Mouse (Mus musculus) cerebellum, adult 2 months (tissue): ENCODE data around the gene Tmem209. TPM values are rescaled to one million over a fixed set of nuclear protein-coding genes. Genes with fewer than 3 reads are reported as not detected.
A peak's percentile ranks its signal among the peaks of the same experiment; 100 is the strongest.

Experiments used
- DNase-seq, 2 experiments: peaks; one replicate each; pipeline ENCODE4 v3.0.0; 2021
- H3K27ac ChIP-seq: fragments of 200-500 bp; 2 replicates; pipeline ENCODE4 v1.5.1; 2012; ENCODE audit warnings: low read length, control low read depth, inconsistent platforms; ENCODE audit not compliant: insufficient read depth
- H3K27me3 ChIP-seq: fragments of 200-500 bp; 2 replicates; pipeline ENCODE4 v1.6.1; 2012; ENCODE audit warnings: inconsistent platforms, mild to moderate bottlenecking, low read length, moderate library complexity; ENCODE audit not compliant: control insufficient read depth, insufficient read depth
- H3K4me1 ChIP-seq: fragments of 200-500 bp; 2 replicates; pipeline ENCODE4 v1.6.1; 2011; ENCODE audit warnings: low read length; ENCODE audit not compliant: control insufficient read depth, insufficient read depth
- H3K4me3 ChIP-seq: fragments of 200-500 bp; replicated peaks from 2 replicates; pipeline ENCODE3; 2011; ENCODE audit warnings: mild to moderate bottlenecking, low read depth, low read length, control low read depth; ENCODE audit not compliant: insufficient read depth
- CTCF ChIP-seq: fragments of 200-500 bp; IDR thresholded peaks from 2 replicates; pipeline ENCODE4 v1.5.1; 2011; ENCODE audit warnings: low read depth, mild to moderate bottlenecking, control low read depth, low read length, moderate library complexity, borderline replicate concordance; ENCODE audit not compliant: insufficient read depth
- POLR2A ChIP-seq: fragments of 200-500 bp; IDR thresholded peaks from 2 replicates; pipeline ENCODE4 v1.6.1; 2011; ENCODE audit warnings: low read length, control low read depth, borderline replicate concordance; ENCODE audit not compliant: insufficient read depth
- WGBS: fragments of 180-500 bp; shearing (Covaris S2); methylation state at CpG from one replicate; pipeline ENCODE4 v1.1.7; 2018; 5-methylcytosine and 5-hydroxymethylcytosine counted together
- polyA plus RNA-seq: library from polyadenylated mRNA; depleted of rRNA; stranded (reverse); fragments of >200 nt; gene quantifications from 2 replicates; pipeline ENCODE4 v1.2.3, GENCODE M21; 2012; rRNA removed

The Tmem209 gene
- polyA plus RNA-seq, 1 experiment: 33.9 TPM

- TF ChIP-seq CTCF (no peak), POLR2A (no peak)
- peaks cover 37% of the 10 kb centered on the region for H3K4me1 ChIP-seq
- peak overlapping the region; percentile 19 for H3K4me3 ChIP-seq
- 30% methylated on average over 16 of the region's 16 CpGs for WGBS
- peak in 1 of 2 experiments; percentile 48 for DNase-seq
- no peaks in the 10 kb centered on the region for H3K27me3 ChIP-seq
- peak overlapping the region; percentile 99 for H3K27ac ChIP-seq
Measured at GRCm38 (mm10) chr6:30459056-30459747, 50.4 kb downstream of the Tmem209 start.

- DNase-seq: no peak
Measured at GRCm38 (mm10) chr6:30458626-30459025, 51.0 kb downstream of the Tmem209 start.

GRCm38 (mm10) chr6:30456991-30457390 lies 52.6 kb downstream of the Tmem209 start:
- 95% methylated on average over 7 of the region's 7 CpGs for WGBS
- H3K4me1 ChIP-seq: peaks cover 40% of the 10 kb centered on the region
- no peak for DNase-seq
- no peaks in the 10 kb centered on the region for H3K27me3 ChIP-seq
- TF ChIP-seq CTCF (no peak), POLR2A (no peak)
- H3K27ac ChIP-seq: no peak overlapping the region
- H3K4me3 ChIP-seq: no peak overlapping the region

More at GRCm38 (mm10) chr6:30458626-30459025, 51.0 kb downstream of the Tmem209 start:
- H3K4me1 ChIP-seq: peaks cover 41% of the 10 kb centered on the region
- no peak overlapping the region for H3K27ac ChIP-seq
- 77% methylated on average over 5 of the region's 5 CpGs for WGBS
- no peaks in the 10 kb centered on the region for H3K27me3 ChIP-seq
- no peak for TF ChIP-seq POLR2A
- TF ChIP-seq CTCF: no peak
- no peak overlapping the region for H3K4me3 ChIP-seq

GRCm38 (mm10) chr6:30439576-30439975 lies 70.0 kb downstream of the Tmem209 start:
- Histone ChIP-seq H3K27ac (no peak overlapping the region), H3K27me3 (no peaks in the 10 kb centered on the region), H3K4me3 (no peak overlapping the region), H3K4me1 (peaks cover 8% of the 10 kb centered on the region)
- 36% methylated on average over 10 of the region's 10 CpGs for WGBS
- no peak for DNase-seq
- no peak for TF ChIP-seq POLR2A
- TF ChIP-seq CTCF: no peak

- Histone ChIP-seq H3K4me1 (peaks cover 8% of the 10 kb centered on the region), H3K27me3 (no peaks in the 10 kb centered on the region), H3K27ac (no peak overlapping the region), H3K4me3 (no peak overlapping the region)
- no peak for DNase-seq
- TF ChIP-seq POLR2A (no peak), CTCF (no peak)
- 74% methylated on average over 3 of the region's 3 CpGs for WGBS
Measured at GRCm38 (mm10) chr6:30437054-30437453, 72.5 kb downstream of the Tmem209 start.

GRCm38 (mm10) chr6:30436476-30436875 lies 73.1 kb downstream of the Tmem209 start:
- H3K4me3 ChIP-seq: no peak overlapping the region
- DNase-seq: no peak
- peaks cover 12% of the 10 kb centered on the region; the same call in 1 of the 2 replicates for H3K4me1 ChIP-seq
- TF ChIP-seq POLR2A (no peak), CTCF (no peak)
- H3K27me3 ChIP-seq: no peaks in the 10 kb centered on the region
- 83% methylated on average over 3 of the region's 3 CpGs for WGBS
- H3K27ac ChIP-seq: no peak overlapping the region

- DNase-seq: peak; percentile 33 to 62
- TF ChIP-seq CTCF: no peak
- no peak for TF ChIP-seq POLR2A
- H3K27me3 ChIP-seq: no peaks in the 10 kb centered on the region
- H3K27ac ChIP-seq: no peak overlapping the region
- no peak overlapping the region for H3K4me3 ChIP-seq
- WGBS: 54% methylated on average over 3 of the region's 3 CpGs
- H3K4me1 ChIP-seq: peaks cover 10% of the 10 kb centered on the region; the same call in 1 of the 2 replicates
Measured at GRCm38 (mm10) chr6:30432461-30433192, 77.0 kb downstream of the Tmem209 start.

Other genes with a start within 250 kb of the Tmem209 start
- 78.4 and 78.9 TPM in 2 replicates for gene Ube2h, start 205.2 kb downstream of the Tmem209 start, polyA plus RNA-seq
- 26.6 and 30.2 TPM in 2 replicates for gene Zc3hc1, start 118.8 kb downstream of the Tmem209 start, polyA plus RNA-seq
- gene Klhdc10, start 107.9 kb downstream of the Tmem209 start, polyA plus RNA-seq: 84.2 and 90.8 TPM in 2 replicates
- 0.08 and 0.17 TPM in 2 replicates for gene Ssmem1, start 66 bp upstream of the Tmem209 start, polyA plus RNA-seq
- 7.0 and 7.7 TPM in 2 replicates for gene Cpa2, start 31.8 kb upstream of the Tmem209 start, polyA plus RNA-seq
- gene Cpa4, start 58.6 kb upstream of the Tmem209 start, polyA plus RNA-seq: 0.14 and 0.16 TPM in 2 replicates
- gene Cpa5, start 101.2 kb upstream of the Tmem209 start, polyA plus RNA-seq: 0.05 TPM in 1 of 2 replicates, not detected in the other
- gene Cpa1, start 129.4 kb upstream of the Tmem209 start, polyA plus RNA-seq: not detected in 2 replicates
- 4.0 and 4.1 TPM in 2 replicates for gene Cep41, start 184.0 kb upstream of the Tmem209 start, polyA plus RNA-seq
- 25.3 and 32.9 TPM in 2 replicates for gene Mest, start 213.8 kb upstream of the Tmem209 start, polyA plus RNA-seq